Mouse (Mus musculus) lung, postnatal 0 days (tissue): ENCODE measurements around the gene Cdk8.

Experiments used
- CTCF ChIP-seq: IDR thresholded peaks from 2 replicates; pipeline ENCODE4 v1.5.1; 2016; ENCODE audit warnings: antibody characterized with exemption, mild to moderate bottlenecking
- EP300 ChIP-seq: IDR thresholded peaks from 2 replicates; pipeline ENCODE4 v1.6.1; 2016; ENCODE audit warnings: antibody characterized with exemption, mild to moderate bottlenecking, control low read depth

DNA sequence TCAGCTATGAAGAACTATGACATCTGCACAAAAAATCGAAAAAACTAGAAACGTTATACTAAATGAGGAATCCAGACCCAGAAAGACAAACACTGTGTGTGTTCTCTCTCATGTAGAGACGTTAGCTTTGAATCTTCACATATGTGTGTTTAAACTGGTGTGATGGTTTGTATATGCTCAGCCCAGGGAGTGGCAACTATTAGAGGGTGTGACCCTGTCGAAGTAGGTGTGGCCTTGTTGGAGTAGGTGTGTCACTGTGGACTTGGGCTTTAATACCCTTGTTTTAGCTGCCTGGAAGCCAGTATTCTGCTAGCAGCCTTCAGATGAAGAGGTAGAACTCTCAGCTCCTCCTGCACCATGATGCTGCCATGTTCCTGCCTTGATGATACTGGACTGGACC, 109.0 kb downstream of the Cdk8 start:
- TF ChIP-seq CTCF (no peak), EP300 (no peak)
